Mouse (Mus musculus) erythroblast, adult 5-6 weeks (primary cell): Measurements from ENCODE around the gene Memo1. TPM values are rescaled to one million over a fixed set of nuclear protein-coding genes. Genes with fewer than 3 reads are reported as not detected.
"Not testable (repeated sequence)": the region's sequence is repeated elsewhere in the genome, so short reads cannot be mapped to it uniquely, and the experiment has no call there.

ENCODE experiments used
- ATAC-seq: replicated peaks from 2 replicates; pipeline ENCODE4 v1.8.0; 2016; ENCODE audit warnings: moderate number of reproducible peaks, mild to moderate bottlenecking, moderate TSS enrichment, inconsistent platforms; ENCODE audit not compliant: poor library complexity, low FRiP score, severe bottlenecking
- total RNA-seq, 2 experiments: library from RNA; stranded (forward) in 1 of 2; stranded (reverse) in 1 of 2; fragments of 150-400 nt in 1 of 2; fragments of 200-764, 138-1000 nt in 1 of 2; gene quantifications; 2 replicates each; pipeline versions ENCODE4 v1.2.3 to v1.2.4; 2015 to 2017; ENCODE audit warnings: low replicate concordance in 2 of 2

Memo1 gene
- total RNA-seq, 2 experiments from 2014 or later: 347 to 544 TPM

DNA sequence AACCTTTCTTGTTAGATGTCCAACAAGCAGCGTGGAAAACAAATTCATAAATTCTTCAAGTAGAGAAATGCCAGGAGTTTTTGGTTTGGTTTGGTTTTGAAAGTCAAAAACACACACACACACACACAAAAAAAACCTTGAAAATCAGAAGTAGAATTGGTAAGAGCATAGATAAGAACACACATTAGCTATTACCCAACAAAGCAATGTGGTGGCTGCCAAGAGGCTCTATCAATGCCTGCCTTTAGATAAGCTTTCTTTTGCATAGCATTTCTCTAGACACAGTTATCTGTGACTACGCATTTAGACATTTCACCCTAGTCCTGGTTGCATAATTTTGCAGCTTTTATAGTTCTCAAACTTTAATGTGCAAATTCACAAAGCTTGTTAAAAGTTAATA, 115.7 kb downstream of the Memo1 start:
- ATAC-seq: not testable (repeated sequence)

DNA sequence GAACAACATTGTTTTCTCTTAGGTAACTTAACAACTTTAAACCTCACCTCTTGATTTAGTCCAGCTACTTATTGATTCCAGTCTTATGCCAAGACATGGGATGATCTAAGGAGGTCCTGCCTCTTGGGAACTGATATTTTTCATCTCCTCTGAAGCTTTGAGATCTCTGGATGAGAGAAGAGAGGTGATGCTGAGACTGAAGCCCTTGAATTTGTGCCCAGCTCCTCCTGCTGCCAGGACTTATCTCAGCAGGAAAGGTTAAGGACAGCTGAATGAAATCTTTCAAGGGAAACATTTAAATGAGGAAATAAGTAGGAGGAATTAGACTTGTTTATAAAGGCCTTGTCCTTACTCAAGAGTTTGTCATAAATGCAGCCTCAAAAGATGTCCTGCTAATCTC, 121.6 kb downstream of the Memo1 start:
- ATAC-seq: no peak

DNA sequence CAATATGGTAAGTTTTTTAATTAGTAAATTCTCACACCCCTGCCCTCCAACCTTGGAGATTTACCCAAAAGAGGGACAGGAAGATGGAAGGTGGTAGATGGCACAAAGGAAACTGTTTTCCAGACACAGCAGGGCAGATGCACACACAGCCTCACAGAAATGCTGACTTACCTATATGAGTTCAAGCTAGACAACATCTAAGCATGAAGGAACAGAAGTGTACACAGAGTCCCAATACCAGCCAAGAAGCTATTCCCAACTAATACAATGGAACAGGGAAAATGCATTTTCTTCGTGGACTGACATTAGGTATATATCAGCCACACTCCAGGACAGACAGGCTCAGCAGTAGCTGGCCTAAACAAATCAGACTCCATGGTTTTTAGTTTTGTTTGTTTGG, 122.5 kb downstream of the Memo1 start:
- ATAC-seq: no peak

DNA sequence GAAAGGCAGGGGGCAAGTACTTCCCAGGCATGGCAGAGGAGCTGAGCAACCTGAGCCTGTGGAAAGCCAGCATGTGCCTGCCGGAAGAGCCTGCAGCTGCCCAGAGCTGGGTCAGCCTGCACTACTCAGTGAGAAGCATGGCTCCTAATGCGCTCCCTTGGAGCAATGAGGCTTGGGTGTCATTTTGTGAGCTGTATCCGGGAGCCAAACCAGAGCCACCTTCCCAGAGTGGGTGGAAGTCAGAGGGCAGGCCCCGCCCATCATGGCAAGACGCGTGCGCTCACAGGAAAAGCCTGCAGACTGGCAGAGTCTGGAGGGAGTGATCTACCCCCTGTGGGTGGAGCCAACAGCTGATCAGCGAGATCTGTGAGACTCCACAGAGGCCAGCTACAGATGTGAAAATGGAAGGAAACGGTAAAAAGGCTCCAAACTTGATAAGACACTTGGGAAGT, 135.9 kb downstream of the Memo1 start:
- ATAC-seq: peak; percentile 93

DNA sequence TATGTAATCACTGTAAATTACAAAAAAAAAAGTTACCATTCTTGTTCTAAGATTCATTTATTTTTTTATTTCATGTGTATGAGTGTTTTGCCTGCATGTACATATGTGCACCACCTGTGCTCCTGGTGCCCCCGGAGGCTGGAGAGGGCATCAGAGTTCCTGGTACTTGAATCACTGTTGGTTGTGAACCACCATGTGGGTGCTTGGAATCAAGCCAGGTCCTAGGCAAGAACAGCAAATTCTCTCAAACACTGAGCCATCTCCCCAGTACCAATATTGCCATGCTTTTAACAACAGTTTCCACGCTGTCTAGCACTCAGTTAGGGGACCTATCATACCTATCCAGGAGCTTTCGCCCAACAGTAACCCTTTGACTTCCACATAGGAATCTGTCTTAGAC, 137.2 kb downstream of the Memo1 start:
- no peak for ATAC-seq

Other genes with a start within 250 kb of the Memo1 start
- gene Srd5a2, start 247.6 kb downstream of the Memo1 start, total RNA-seq (2015; ENCODE audit: low replicate concordance): not detected in 2 replicates
- gene Srd5a2, start 247.6 kb downstream of the Memo1 start, total RNA-seq (2017; ENCODE audit: low replicate concordance): not detected in 2 replicates
- gene Dpy30, start 28.4 kb upstream of the Memo1 start, total RNA-seq (2015; ENCODE audit: low replicate concordance): 50.2 and 65.9 TPM in 2 replicates
- gene Dpy30, start 28.4 kb upstream of the Memo1 start, total RNA-seq (2017; ENCODE audit: low replicate concordance): 34.2 and 52.1 TPM in 2 replicates
- gene Spast, start 43.5 kb upstream of the Memo1 start, total RNA-seq (2015; ENCODE audit: low replicate concordance): 12.5 and 14.4 TPM in 2 replicates
- 18.1 and 21.4 TPM in 2 replicates for gene Spast, start 43.5 kb upstream of the Memo1 start, total RNA-seq (2017; ENCODE audit: low replicate concordance)
- gene Slc30a6, start 100.1 kb upstream of the Memo1 start, total RNA-seq (2015; ENCODE audit: low replicate concordance): 0.58 and 8.4 TPM in 2 replicates
- 2.4 and 6.0 TPM in 2 replicates for gene Slc30a6, start 100.1 kb upstream of the Memo1 start, total RNA-seq (2017; ENCODE audit: low replicate concordance)
- 1.3 and 2.9 TPM in 2 replicates for gene Nlrc4, start 163.6 kb upstream of the Memo1 start, total RNA-seq (2015; ENCODE audit: low replicate concordance)
- 1.1 and 1.3 TPM in 2 replicates for gene Nlrc4, start 163.6 kb upstream of the Memo1 start, total RNA-seq (2017; ENCODE audit: low replicate concordance)
- 280 and 306 TPM in 2 replicates for gene Yipf4, start 194.0 kb upstream of the Memo1 start, total RNA-seq (2015; ENCODE audit: low replicate concordance)
- 409 and 455 TPM in 2 replicates for gene Yipf4, start 194.0 kb upstream of the Memo1 start, total RNA-seq (2017; ENCODE audit: low replicate concordance)
- 54.4 and 88.6 TPM in 2 replicates for gene Birc6, start 232.8 kb upstream of the Memo1 start, total RNA-seq (2015; ENCODE audit: low replicate concordance)
- gene Birc6, start 232.8 kb upstream of the Memo1 start, total RNA-seq (2017; ENCODE audit: low replicate concordance): 40.4 and 48.6 TPM in 2 replicates